Mouse (Mus musculus): ENCODE measurements around the gene Ube2d3.

DNA sequence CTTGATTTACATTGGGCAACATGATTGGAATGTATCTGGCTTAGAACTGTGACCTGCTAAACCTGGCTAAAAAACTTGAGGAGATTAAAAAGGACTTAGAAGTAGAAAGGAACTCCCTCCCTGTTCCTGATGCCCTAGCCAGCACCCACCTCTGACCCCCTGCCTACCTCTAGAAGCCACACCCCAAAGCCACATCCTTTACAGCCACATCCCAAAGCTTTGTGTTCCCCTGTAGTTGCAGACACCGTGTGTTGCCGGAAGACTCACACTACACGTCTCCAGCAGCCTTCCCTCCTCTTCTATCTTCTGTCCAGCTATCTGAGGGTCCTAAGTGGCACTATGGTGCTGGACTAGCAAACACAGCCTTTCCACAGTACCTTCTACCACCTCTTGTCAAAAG is 20.1 kb upstream of the Ube2d3 start:
- no peak for TF ChIP-seq POLR2A (IDR thresholded peaks at IDR 0.05; ENCODE audit: low read depth, low read length)
- no peak for TF ChIP-seq CTCF (IDR thresholded peaks at IDR 0.05; ENCODE audit: borderline replicate concordance, insufficient read depth, low read length)
